Mouse (Mus musculus) layer of hippocampus, postnatal 14 days (tissue): ENCODE measurements at regions not wholly inside any gene's neighbourhood (a gene's known extent, or its start where the extent isn't known, plus 50 kb on each side); places are given as distances from the start of the nearest gene placed in this dataset.
"Not testable (repeated sequence)": the region's sequence is repeated elsewhere in the genome, so short reads cannot be mapped to it uniquely, and the experiment has no call there.

Source experiments
- DNase-seq, 2 experiments: peaks; one replicate each; pipeline ENCODE4 v3.0.0; 2021 to 2022; ENCODE audit warnings: low spot score in 2 of 2, mixed read lengths in 1 of 2

GRCm38 (mm10) chr14:66493691-66494121 lies 484.7 kb upstream of the Gulo start:
- DNase-seq = no peak

GRCm38 (mm10) chr14:66484751-66485150 lies 475.7 kb upstream of the Gulo start:
- not testable (repeated sequence) for DNase-seq

GRCm38 (mm10) chr14:66479181-66479580 lies 470.2 kb upstream of the Gulo start:
- DNase-seq = no peak

- no peak for DNase-seq
These were observed 469.6 kb upstream of the Gulo start for GRCm38 (mm10) chr14:66478562-66478961.

GRCm38 (mm10) chr14:66475026-66475425 lies 466.0 kb upstream of the Gulo start:
- no peak for DNase-seq

GRCm38 (mm10) chr14:66473251-66473550 lies 464.2 kb upstream of the Gulo start:
- no peak for DNase-seq

GRCm38 (mm10) chr14:66472537-66473250 lies 463.7 kb upstream of the Gulo start:
- no peak for DNase-seq

- DNase-seq = no peak
These were observed 453.1 kb upstream of the Gulo start for GRCm38 (mm10) chr14:66462081-66462480.

- DNase-seq = no peak
These were observed 451.8 kb upstream of the Gulo start for GRCm38 (mm10) chr14:66460795-66461194.

- DNase-seq = no peak
These were observed 449.7 kb upstream of the Gulo start for GRCm38 (mm10) chr14:66458696-66459095.

GRCm38 (mm10) chr14:66457300-66457699 lies 448.3 kb upstream of the Gulo start:
- no peak for DNase-seq

GRCm38 (mm10) chr14:66452828-66453227 lies 443.8 kb upstream of the Gulo start:
- DNase-seq = no peak

- DNase-seq = peak; percentile 24 to 33
These were observed 441.3 kb upstream of the Gulo start for GRCm38 (mm10) chr14:66450351-66450750.

GRCm38 (mm10) chr14:66442576-66442975 lies 433.6 kb upstream of the Gulo start:
- no peak for DNase-seq

GRCm38 (mm10) chr14:66441825-66442224 lies 432.8 kb upstream of the Gulo start:
- DNase-seq = peak; percentile 28 to 64

GRCm38 (mm10) chr14:66438572-66438971 lies 429.6 kb upstream of the Gulo start:
- no peak for DNase-seq

- DNase-seq = no peak
These were observed 429.0 kb upstream of the Gulo start for GRCm38 (mm10) chr14:66438001-66438400.

GRCm38 (mm10) chr14:66431630-66432029 lies 422.6 kb upstream of the Gulo start:
- no peak for DNase-seq

GRCm38 (mm10) chr14:66424141-66424540 lies 415.1 kb upstream of the Gulo start:
- peak; percentile 34 to 43 for DNase-seq
